Mouse (Mus musculus): ENCODE results near the gene Erc2. TPM values are rescaled to one million over a fixed set of nuclear protein-coding genes. Genes with fewer than 3 reads are reported as not detected.

Erc2 gene
- total and polyA plus RNA-seq, 2 experiments from 2014 or later, result 94.0 to 119 TPM

GRCm38 (mm10) chr14:28068021-28068420 is 445.8 kb downstream of the Erc2 start:
- no peak overlapping the region for H3K9ac ChIP-seq (replicated peaks; ENCODE audit: low read length, poor library complexity, severe bottlenecking)
- no peak overlapping the region for H3K4me3 ChIP-seq (ENCODE audit: low read depth, low read length)
- H3K4me1 ChIP-seq (ENCODE audit: insufficient read depth, low read length), result no peaks in the 10 kb centered on the region; the same call in 1 of the 2 replicates
- no peak for TF ChIP-seq CTCF (IDR thresholded peaks at IDR 0.05)
- H3K4me2 ChIP-seq (ENCODE audit: low read depth, low read length, poor library complexity, severe bottlenecking), result no peak overlapping the region
- H3K27me3 ChIP-seq (ENCODE audit: insufficient read depth, low read length), result no peaks in the 10 kb centered on the region
- 31% methylated on average over 12 of the region's 12 CpGs for WGBS
- no peak overlapping the region for H3K27ac ChIP-seq (ENCODE audit: low read depth, low read length)
- H3K9me3 ChIP-seq (ENCODE audit: low read length), result no peaks in the 10 kb centered on the region
- ATAC-seq (ENCODE audit: low FRiP score) (no peak), DNase-seq (ENCODE audit: low spot score) (no peak)
- no peaks in the 10 kb centered on the region; the same call in 1 of the 2 replicates for H3K36me3 ChIP-seq (ENCODE audit: insufficient read depth, low read length)

DNA sequence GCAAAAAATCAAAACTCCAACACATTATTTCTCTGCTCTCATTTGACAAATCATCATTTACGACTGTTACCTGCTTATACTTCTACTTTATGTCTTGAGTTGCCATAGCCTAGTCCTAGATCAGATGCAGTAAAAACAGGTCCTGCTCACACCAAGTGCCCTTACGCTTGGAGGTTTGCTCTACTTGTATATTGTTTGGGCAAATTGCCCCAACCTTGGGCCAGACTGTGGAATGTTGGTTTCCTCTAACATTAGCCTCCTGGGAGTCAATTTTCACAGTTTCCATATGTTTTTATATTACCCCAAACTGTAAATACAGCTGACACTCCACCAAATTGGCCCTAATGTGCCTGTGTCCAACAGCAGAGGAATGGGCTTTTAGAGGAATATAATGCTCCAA is 447.6 kb downstream of the Erc2 start:
- H3K9me3 ChIP-seq (ENCODE audit: low read length), result no peaks in the 10 kb centered on the region
- no peak for DNase-seq (ENCODE audit: low spot score)
- no peak overlapping the region for H3K4me3 ChIP-seq (ENCODE audit: low read depth, low read length)
- H3K4me1 ChIP-seq (ENCODE audit: insufficient read depth, low read length), result no peaks in the 10 kb centered on the region; the same call in 1 of the 2 replicates
- H3K27ac ChIP-seq (ENCODE audit: low read depth, low read length), result no peak overlapping the region
- no peak overlapping the region for H3K9ac ChIP-seq (replicated peaks; ENCODE audit: low read length, poor library complexity, severe bottlenecking)
- no peaks in the 10 kb centered on the region for H3K27me3 ChIP-seq (ENCODE audit: insufficient read depth, low read length)
- no peak for TF ChIP-seq CTCF (IDR thresholded peaks at IDR 0.05)
- H3K4me2 ChIP-seq (ENCODE audit: low read depth, low read length, poor library complexity, severe bottlenecking), result no peak overlapping the region
- no peaks in the 10 kb centered on the region; the same call in 1 of the 2 replicates for H3K36me3 ChIP-seq (ENCODE audit: insufficient read depth, low read length)
- ATAC-seq (ENCODE audit: low FRiP score), result no peak
- WGBS, result 97% methylated on average over 2 of the region's 2 CpGs

DNA sequence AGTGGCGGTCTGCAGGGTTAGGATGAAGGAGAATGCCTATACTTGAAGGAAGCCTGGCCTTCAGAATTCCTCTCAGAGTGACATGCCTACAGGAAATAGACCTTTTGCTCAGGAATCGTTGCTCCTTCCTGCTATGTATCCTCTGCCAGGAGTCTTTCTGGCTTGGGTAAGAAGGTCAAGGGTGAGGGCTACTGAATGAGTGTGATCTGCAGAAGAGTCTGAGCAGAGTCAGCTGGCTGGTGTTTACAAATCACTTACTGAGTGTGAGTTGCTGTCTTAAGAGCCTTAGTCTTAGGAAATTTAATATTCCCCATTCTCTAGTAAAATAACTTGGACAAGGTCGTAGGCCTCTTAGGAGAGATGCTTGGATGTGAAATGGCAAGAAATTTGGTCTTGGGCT is 450.3 kb downstream of the Erc2 start:
- no peaks in the 10 kb centered on the region; the same call in 1 of the 2 replicates for H3K4me1 ChIP-seq (ENCODE audit: insufficient read depth, low read length)
- H3K4me2 ChIP-seq (ENCODE audit: low read depth, low read length, poor library complexity, severe bottlenecking), result no peak overlapping the region
- no peak for DNase-seq (ENCODE audit: low spot score)
- H3K27me3 ChIP-seq (ENCODE audit: insufficient read depth, low read length), result no peaks in the 10 kb centered on the region
- no peak overlapping the region for H3K9ac ChIP-seq (replicated peaks; ENCODE audit: low read length, poor library complexity, severe bottlenecking)
- 90% methylated on average over 3 of the region's 3 CpGs for WGBS
- TF ChIP-seq CTCF (IDR thresholded peaks at IDR 0.05), result no peak
- no peak for ATAC-seq (ENCODE audit: low FRiP score)
- H3K36me3 ChIP-seq (ENCODE audit: insufficient read depth, low read length), result no peaks in the 10 kb centered on the region
- H3K9me3 ChIP-seq (ENCODE audit: low read length), result no peaks in the 10 kb centered on the region
- no peak overlapping the region for H3K27ac ChIP-seq (ENCODE audit: low read depth, low read length)
- no peak overlapping the region for H3K4me3 ChIP-seq (ENCODE audit: low read depth, low read length)

DNA sequence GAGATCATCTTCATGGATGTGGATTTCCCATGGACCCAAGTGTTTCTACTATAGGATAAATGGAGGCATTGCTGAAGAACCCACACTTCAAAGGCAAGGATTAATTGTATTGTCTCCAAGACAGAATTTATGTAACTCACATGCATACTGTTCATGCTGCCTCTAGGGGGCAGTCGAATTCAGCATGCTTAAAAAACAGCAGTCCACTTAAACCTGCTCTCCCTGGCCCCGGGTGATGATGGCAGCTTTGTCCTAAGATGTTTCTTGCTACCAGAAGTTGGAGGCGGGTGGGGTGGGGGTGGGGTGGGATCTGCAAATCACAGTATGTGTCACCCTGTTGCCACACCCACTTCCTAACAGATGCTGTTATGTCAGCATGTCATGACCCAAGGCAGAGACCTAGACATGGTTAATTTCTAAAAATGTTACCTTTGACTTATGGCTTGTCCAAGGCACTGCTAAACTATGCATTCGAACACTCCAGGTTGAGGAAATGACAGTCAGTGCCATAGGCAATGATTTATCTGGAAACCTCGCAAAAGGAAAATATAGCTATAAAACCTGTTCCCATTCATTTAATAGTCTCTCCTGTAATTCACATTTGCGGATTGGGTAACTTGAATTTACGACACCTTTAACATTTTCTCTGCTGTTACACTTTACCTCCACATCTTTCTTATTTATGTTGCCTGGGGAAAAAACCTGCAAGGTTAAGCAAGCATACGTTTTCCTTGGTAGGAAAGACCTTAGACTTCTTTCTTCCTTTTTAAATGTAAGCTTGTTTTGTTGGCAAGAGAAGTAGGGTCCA is 467.6 kb downstream of the Erc2 start:
- no peaks in the 10 kb centered on the region for H3K9me3 ChIP-seq (ENCODE audit: low read length)
- no peaks in the 10 kb centered on the region for H3K4me1 ChIP-seq (ENCODE audit: insufficient read depth, low read length)
- no peak overlapping the region for H3K9ac ChIP-seq (replicated peaks; ENCODE audit: low read length, poor library complexity, severe bottlenecking)
- DNase-seq (ENCODE audit: low spot score), result peak; percentile 57
- WGBS, result 63% methylated on average over 8 of the region's 8 CpGs
- H3K27me3 ChIP-seq (ENCODE audit: insufficient read depth, low read length), result no peaks in the 10 kb centered on the region
- no peak overlapping the region for H3K27ac ChIP-seq (ENCODE audit: low read depth, low read length)
- H3K36me3 ChIP-seq (ENCODE audit: insufficient read depth, low read length), result no peaks in the 10 kb centered on the region
- no peak overlapping the region for H3K4me3 ChIP-seq (ENCODE audit: low read depth, low read length)
- TF ChIP-seq CTCF (IDR thresholded peaks at IDR 0.05), result peak; percentile 70
- H3K4me2 ChIP-seq (ENCODE audit: low read depth, low read length, poor library complexity, severe bottlenecking), result no peak overlapping the region
- ATAC-seq (ENCODE audit: low FRiP score), result no peak

DNA sequence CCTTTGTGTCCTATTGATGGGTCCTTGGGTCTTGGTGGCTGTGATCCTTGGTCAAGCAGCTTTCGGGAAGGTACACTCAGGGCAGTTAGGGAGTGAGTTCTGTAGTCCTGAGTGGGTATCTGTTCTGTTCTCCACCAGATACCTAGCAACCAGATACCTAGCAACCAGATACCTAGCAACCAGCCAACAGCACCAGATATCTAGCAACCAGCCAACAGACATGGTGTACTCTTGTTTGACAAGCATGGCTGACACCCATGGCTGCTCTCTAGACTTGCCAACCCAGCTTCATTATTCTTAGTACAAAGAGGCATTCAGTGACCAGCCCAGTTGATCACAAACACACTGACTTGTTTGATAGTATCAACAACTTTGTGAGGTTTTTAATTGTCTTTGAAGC is 469.1 kb downstream of the Erc2 start:
- DNase-seq (ENCODE audit: low spot score), result peak; percentile 29
- ATAC-seq (ENCODE audit: low FRiP score), result no peak

GRCm38 (mm10) chr14:28093214-28093613 is 471.0 kb downstream of the Erc2 start:
- no peak overlapping the region for H3K27ac ChIP-seq (ENCODE audit: low read depth, low read length)
- 66% methylated on average over 4 of the region's 4 CpGs for WGBS

More for the DNA sequence above, 469.1 kb downstream of the Erc2 start:
- no peak overlapping the region for H3K9ac ChIP-seq (replicated peaks; ENCODE audit: low read length, poor library complexity, severe bottlenecking)
- WGBS, result 91% methylated on average over 1 of the region's 1 CpGs
- TF ChIP-seq CTCF (IDR thresholded peaks at IDR 0.05), result no peak
- H3K4me3 ChIP-seq (ENCODE audit: low read depth, low read length), result no peak overlapping the region
- H3K9me3 ChIP-seq (ENCODE audit: low read length), result no peaks in the 10 kb centered on the region
- H3K27me3 ChIP-seq (ENCODE audit: insufficient read depth, low read length), result no peaks in the 10 kb centered on the region
- no peak overlapping the region for H3K27ac ChIP-seq (ENCODE audit: low read depth, low read length)
- no peaks in the 10 kb centered on the region for H3K4me1 ChIP-seq (ENCODE audit: insufficient read depth, low read length)
- H3K4me2 ChIP-seq (ENCODE audit: low read depth, low read length, poor library complexity, severe bottlenecking), result no peak overlapping the region
- no peaks in the 10 kb centered on the region for H3K36me3 ChIP-seq (ENCODE audit: insufficient read depth, low read length)

More at GRCm38 (mm10) chr14:28093214-28093613, 471.0 kb downstream of the Erc2 start:
- ATAC-seq (ENCODE audit: low FRiP score) (no peak), DNase-seq (ENCODE audit: low spot score) (peak; percentile 22)
- H3K9ac ChIP-seq (replicated peaks; ENCODE audit: low read length, poor library complexity, severe bottlenecking), result no peak overlapping the region
- H3K27me3 ChIP-seq (ENCODE audit: insufficient read depth, low read length), result no peaks in the 10 kb centered on the region
- H3K36me3 ChIP-seq (ENCODE audit: insufficient read depth, low read length), result no peaks in the 10 kb centered on the region
- H3K9me3 ChIP-seq (ENCODE audit: low read length), result no peaks in the 10 kb centered on the region
- no peak overlapping the region for H3K4me3 ChIP-seq (ENCODE audit: low read depth, low read length)
- H3K4me2 ChIP-seq (ENCODE audit: low read depth, low read length, poor library complexity, severe bottlenecking), result no peak overlapping the region
- TF ChIP-seq CTCF (IDR thresholded peaks at IDR 0.05), result peak; percentile 31
- no peaks in the 10 kb centered on the region for H3K4me1 ChIP-seq (ENCODE audit: insufficient read depth, low read length)

Data from midbrain, postnatal 0 days (tissue).